Mouse (Mus musculus) midbrain, embryonic 11.5 days (tissue): ENCODE measurements around the gene Pgd. TPM values are rescaled to one million over a fixed set of nuclear protein-coding genes. Genes with fewer than 3 reads are reported as not detected.

ENCODE experiments used
- ATAC-seq: fragments of 200-750 bp; cut with Nextera tagmentation; 2 replicates; pipeline ENCODE4 v1.8.0; 2017; ENCODE audit warnings: moderate TSS enrichment, moderate library complexity; ENCODE audit not compliant: low FRiP score
- DNase-seq: peaks from one replicate; pipeline ENCODE4 v3.0.0; 2015; ENCODE audit warnings: low spot score; ENCODE audit errors: missing footprints
- H3K27ac ChIP-seq: fragments of 300-500 bp; sonication (generic); 2 replicates; pipeline ENCODE4 v1.5.1; 2014; ENCODE audit warnings: low read depth, low read length
- H3K27me3 ChIP-seq: fragments of 300-500 bp; sonication (generic); 2 replicates; pipeline ENCODE4 v1.6.1; 2014; ENCODE audit warnings: mild to moderate bottlenecking, low read length, moderate library complexity, mixed read lengths; ENCODE audit not compliant: control insufficient read depth, insufficient read depth
- H3K36me3 ChIP-seq: fragments of 300-500 bp; sonication (generic); 2 replicates; pipeline ENCODE4 v1.6.1; 2014; ENCODE audit warnings: mild to moderate bottlenecking, low read length, moderate library complexity, mixed read lengths; ENCODE audit not compliant: control insufficient read depth, insufficient read depth
- H3K4me1 ChIP-seq: fragments of 300-500 bp; sonication (generic); 2 replicates; pipeline ENCODE4 v1.6.1; 2014; ENCODE audit warnings: low read length; ENCODE audit not compliant: control insufficient read depth, insufficient read depth
- H3K4me2 ChIP-seq: fragments of 300-500 bp; sonication (generic); 2 replicates; pipeline ENCODE4 v1.6.1; 2014; ENCODE audit warnings: mild to moderate bottlenecking, moderate library complexity
- H3K4me3 ChIP-seq: fragments of 300-500 bp; sonication (generic); 2 replicates; pipeline ENCODE4 v1.5.1; 2014; ENCODE audit warnings: low read depth, low read length
- H3K9ac ChIP-seq: fragments of 300-500 bp; sonication (generic); 2 replicates; pipeline ENCODE4 v1.6.1; 2014; ENCODE audit warnings: low read length
- H3K9me3 ChIP-seq: fragments of 300-500 bp; sonication (generic); 2 replicates; pipeline ENCODE4 v1.6.1; 2016; ENCODE audit warnings: low read length; ENCODE audit not compliant: control insufficient read depth
- WGBS: fragments of 180-500 bp; shearing (Covaris S2); extraction: QIAGEN DNeasy Blood & Tissue Kit; methylation state at CpG from one replicate; pipeline ENCODE4 v1.1.7; 2014; 5-methylcytosine and 5-hydroxymethylcytosine counted together
- polyA plus RNA-seq: library from polyadenylated mRNA; unstranded; fragments of >200 nt; fragmentation: Nextera tagmentation; extraction: Ambion mirVana; gene quantifications from 2 replicates; pipeline ENCODE4 v1.2.1, GENCODE M21; 2014

Pgd gene
- polyA plus RNA-seq, 1 experiment from 2014 or later, result 50.7 TPM

GRCm38 (mm10) chr4:149149611-149150010 is 17.0 kb downstream of the Pgd start:
- DNase-seq (peak; percentile 69), ATAC-seq (no peak)
- H3K9ac ChIP-seq, result no peak overlapping the region
- 76% methylated on average over 7 of the region's 7 CpGs for WGBS
- H3K36me3 ChIP-seq, result peaks cover 39% of the 10 kb centered on the region
- no peak overlapping the region for H3K27ac ChIP-seq
- no peaks in the 10 kb centered on the region for H3K9me3 ChIP-seq
- H3K4me3 ChIP-seq, result no peak overlapping the region
- H3K4me1 ChIP-seq, result peaks cover 1% of the 10 kb centered on the region; the same call in 1 of the 2 replicates
- H3K4me2 ChIP-seq, result no peak overlapping the region
- H3K27me3 ChIP-seq, result no peaks in the 10 kb centered on the region

- peak; percentile 64 for DNase-seq
- H3K36me3 ChIP-seq, result peaks cover 36% of the 10 kb centered on the region
- H3K9me3 ChIP-seq, result no peaks in the 10 kb centered on the region
These were observed 17.4 kb downstream of the Pgd start for GRCm38 (mm10) chr4:149149196-149149595.

GRCm38 (mm10) chr4:149148084-149148483 is 18.5 kb downstream of the Pgd start:
- Histone ChIP-seq H3K36me3 (peaks cover 27% of the 10 kb centered on the region), H3K4me3 (no peak overlapping the region), H3K4me2 (no peak overlapping the region), H3K27ac (no peak overlapping the region), H3K9me3 (no peaks in the 10 kb centered on the region), H3K9ac (no peak overlapping the region), H3K4me1 (peaks cover 3% of the 10 kb centered on the region; the same call in 1 of the 2 replicates), H3K27me3 (no peaks in the 10 kb centered on the region)
- DNase-seq, result peak; percentile 72
- 80% methylated on average over 4 of the region's 4 CpGs for WGBS
- no peak for ATAC-seq

More at GRCm38 (mm10) chr4:149149196-149149595, 17.4 kb downstream of the Pgd start:
- Histone ChIP-seq H3K27ac (no peak overlapping the region), H3K4me1 (peaks cover 3% of the 10 kb centered on the region; the same call in 1 of the 2 replicates), H3K4me3 (no peak overlapping the region), H3K4me2 (no peak overlapping the region), H3K9ac (no peak overlapping the region), H3K27me3 (no peaks in the 10 kb centered on the region)
- no peak for ATAC-seq
- 83% methylated on average over 9 of the region's 9 CpGs for WGBS

- DNase-seq, result no peak
- Histone ChIP-seq H3K4me3 (no peak overlapping the region), H3K27me3 (no peaks in the 10 kb centered on the region), H3K4me1 (peaks cover 3% of the 10 kb centered on the region; the same call in 1 of the 2 replicates), H3K9me3 (no peaks in the 10 kb centered on the region), H3K36me3 (peaks cover 22% of the 10 kb centered on the region), H3K9ac (no peak overlapping the region), H3K4me2 (no peak overlapping the region), H3K27ac (no peak overlapping the region)
- no peak for ATAC-seq
- WGBS, result 89% methylated on average over 7 of the region's 7 CpGs
These were observed 19.0 kb downstream of the Pgd start for GRCm38 (mm10) chr4:149147528-149147927.

GRCm38 (mm10) chr4:149145151-149145550 is 21.4 kb downstream of the Pgd start:
- Histone ChIP-seq H3K9ac (no peak overlapping the region), H3K9me3 (no peaks in the 10 kb centered on the region), H3K27ac (no peak overlapping the region), H3K4me2 (no peak overlapping the region), H3K27me3 (no peaks in the 10 kb centered on the region), H3K4me1 (peaks cover 3% of the 10 kb centered on the region; the same call in 1 of the 2 replicates), H3K4me3 (no peak overlapping the region), H3K36me3 (peaks cover 2% of the 10 kb centered on the region; the same call in 1 of the 2 replicates)
- no peak for ATAC-seq
- 73% methylated on average over 4 of the region's 4 CpGs for WGBS
- peak; percentile 85 for DNase-seq

- no peak overlapping the region for H3K4me3 ChIP-seq
- H3K36me3 ChIP-seq, result no peaks in the 10 kb centered on the region
- H3K4me1 ChIP-seq, result peaks cover 3% of the 10 kb centered on the region; the same call in 1 of the 2 replicates
- H3K27me3 ChIP-seq, result no peaks in the 10 kb centered on the region
- no peaks in the 10 kb centered on the region for H3K9me3 ChIP-seq
- H3K4me2 ChIP-seq, result no peak overlapping the region
- peak overlapping the region; percentile 38; the same call in 1 of the 2 replicates for H3K9ac ChIP-seq
- DNase-seq (peak; percentile 98), ATAC-seq (peak; percentile 84)
- no peak overlapping the region for H3K27ac ChIP-seq
- WGBS, result 3% methylated on average over 3 of the region's 3 CpGs
These were observed 22.1 kb downstream of the Pgd start for GRCm38 (mm10) chr4:149144459-149144858.

GRCm38 (mm10) chr4:149143594-149143993 is 23.0 kb downstream of the Pgd start:
- Histone ChIP-seq H3K9me3 (no peaks in the 10 kb centered on the region), H3K36me3 (no peaks in the 10 kb centered on the region), H3K4me2 (no peak overlapping the region), H3K9ac (no peak overlapping the region), H3K27me3 (no peaks in the 10 kb centered on the region), H3K27ac (no peak overlapping the region), H3K4me1 (peaks cover 3% of the 10 kb centered on the region; the same call in 1 of the 2 replicates), H3K4me3 (no peak overlapping the region)
- DNase-seq (peak; percentile 45), ATAC-seq (no peak)
- WGBS, result 32% methylated on average over 4 of the region's 4 CpGs

- no peaks in the 10 kb centered on the region for H3K27me3 ChIP-seq
- H3K36me3 ChIP-seq, result no peaks in the 10 kb centered on the region
- peaks cover 6% of the 10 kb centered on the region; the same call in 1 of the 2 replicates for H3K4me1 ChIP-seq
- WGBS, result 88% methylated on average over 8 of the region's 8 CpGs
- no peak overlapping the region for H3K27ac ChIP-seq
- no peak overlapping the region for H3K9ac ChIP-seq
- ATAC-seq (no peak), DNase-seq (no peak)
- no peak overlapping the region for H3K4me3 ChIP-seq
- no peak overlapping the region for H3K4me2 ChIP-seq
- H3K9me3 ChIP-seq, result no peaks in the 10 kb centered on the region
These were observed 28.1 kb downstream of the Pgd start for GRCm38 (mm10) chr4:149138515-149138914.

- peak; percentile 92 for ATAC-seq
- H3K27ac ChIP-seq, result peak within 1 kb of the TSS; percentile 84
- H3K9ac ChIP-seq, result peak within 1 kb of the TSS; percentile 72
- H3K4me3 ChIP-seq, result peak within 1 kb of the TSS; percentile 63
- no peaks in the 10 kb centered on the region for H3K27me3 ChIP-seq
- peak; percentile 100 for DNase-seq
- peaks cover 6% of the 10 kb centered on the region; the same call in 1 of the 2 replicates for H3K4me1 ChIP-seq
- peak within 1 kb of the TSS; percentile 68 for H3K4me2 ChIP-seq
- H3K36me3 ChIP-seq, result no peaks in the 10 kb centered on the region
- WGBS, result under 1% methylated on average over 68 of the region's 68 CpGs
- no peaks in the 10 kb centered on the region for H3K9me3 ChIP-seq
These were observed 29.4 kb downstream of the Pgd start, which contains the start of gene Cenps for GRCm38 (mm10) chr4:149136982-149137770. Cenps (minus strand) TSS chr4:149137629.
